Mouse (Mus musculus) intestine, embryonic 14.5 days (tissue): ENCODE measurements around the gene Gm13306. TPM values are rescaled to one million over a fixed set of nuclear protein-coding genes. Genes with fewer than 3 reads are reported as not detected.
"Not testable (repeated sequence)": the region's sequence is repeated elsewhere in the genome, so short reads cannot be mapped to it uniquely, and the experiment has no call there.

Experiments
- ATAC-seq: fragments of 200-750 bp; cut with Nextera tagmentation; replicated peaks from 2 replicates; pipeline ENCODE4 v1.8.0; 2017; ENCODE audit warnings: low read depth, moderate number of reproducible peaks, moderate TSS enrichment, moderate library complexity; ENCODE audit not compliant: low FRiP score, low TSS enrichment
- DNase-seq: peaks from one replicate; pipeline ENCODE4 v3.0.0-alpha.2; 2018; ENCODE audit warnings: low spot score
- H3K27ac ChIP-seq: fragments of 300-500 bp; sonication (generic); 2 replicates; pipeline ENCODE4 v1.5.1; 2014; ENCODE audit warnings: low read depth, mild to moderate bottlenecking, control low read depth
- H3K27me3 ChIP-seq: fragments of 300-500 bp; sonication (generic); replicated peaks from 2 replicates; pipeline ENCODE4 v1.6.1; 2014; ENCODE audit warnings: low read length, control low read depth; ENCODE audit not compliant: control insufficient read depth, insufficient read depth
- H3K36me3 ChIP-seq: fragments of 300-500 bp; sonication (generic); 2 replicates; pipeline ENCODE4 v1.6.1; 2014; ENCODE audit warnings: low read length, control low read depth; ENCODE audit not compliant: control insufficient read depth, insufficient read depth
- H3K4me1 ChIP-seq: fragments of 300-500 bp; sonication (generic); replicated peaks from 2 replicates; pipeline ENCODE4 v1.6.1; 2014; ENCODE audit warnings: low read length, control low read depth, mixed read lengths; ENCODE audit not compliant: control insufficient read depth, insufficient read depth
- H3K4me2 ChIP-seq: fragments of 300-500 bp; sonication (generic); 2 replicates; pipeline ENCODE4 v1.6.1; 2014; ENCODE audit warnings: low read length
- H3K4me3 ChIP-seq: fragments of 300-500 bp; sonication (generic); 2 replicates; pipeline ENCODE4 v1.5.1; 2014; ENCODE audit warnings: low read depth, low read length, control low read depth, mixed read lengths
- H3K9ac ChIP-seq: fragments of 300-500 bp; sonication (generic); 2 replicates; pipeline ENCODE4 v1.6.1; 2014; ENCODE audit warnings: mild to moderate bottlenecking, low read length
- H3K9me3 ChIP-seq: fragments of 300-500 bp; sonication (generic); 2 replicates; pipeline ENCODE4 v1.6.1; 2016; ENCODE audit warnings: low read length, control low read depth; ENCODE audit not compliant: control insufficient read depth
- WGBS: fragments of 180-500 bp; shearing (Covaris S2); extraction: QIAGEN DNeasy Blood & Tissue Kit; methylation state at CpG from one replicate; pipeline ENCODE4 v1.1.7; 2014; 5-methylcytosine and 5-hydroxymethylcytosine counted together
- polyA plus RNA-seq: library from polyadenylated mRNA; unstranded; fragments of >200 nt; fragmentation: Nextera tagmentation; extraction: Ambion mirVana; gene quantifications from 2 replicates; pipeline ENCODE4 v1.2.1, GENCODE M21; 2014

Gene Gm13306
- not detected in 2 replicates for polyA plus RNA-seq

DNA sequence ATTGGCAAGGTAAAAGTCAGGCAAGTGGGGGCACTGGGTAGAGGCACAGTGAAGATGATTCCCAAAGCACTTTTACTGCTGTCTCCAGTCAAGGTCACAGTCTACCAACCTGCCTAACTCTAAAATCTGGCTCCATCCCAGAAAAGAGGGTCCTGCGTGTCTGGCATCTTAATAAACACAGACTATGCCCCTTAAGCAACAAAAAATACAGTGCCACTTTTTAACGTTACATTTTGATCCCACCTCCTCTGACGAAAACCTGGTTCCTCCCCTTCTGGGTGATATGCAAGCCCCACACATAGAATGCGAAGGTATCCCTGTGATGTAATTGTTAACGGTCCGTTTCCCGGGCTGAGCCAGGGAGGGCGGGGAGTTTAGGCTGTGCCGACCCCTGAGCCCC is at the start of gene Gm13306:
Gm13306 (plus strand) TSS at position 301 of the 400 bp plus-strand sequence.
- not testable (repeated sequence) for H3K27ac ChIP-seq, H3K9ac ChIP-seq, H3K9me3 ChIP-seq, ATAC-seq, H3K27me3 ChIP-seq, H3K36me3 ChIP-seq, DNase-seq, H3K4me3 ChIP-seq, H3K4me2 ChIP-seq, H3K4me1 ChIP-seq
- WGBS, result no CpG with 5 or more reads among the region's 9 CpGs

DNA sequence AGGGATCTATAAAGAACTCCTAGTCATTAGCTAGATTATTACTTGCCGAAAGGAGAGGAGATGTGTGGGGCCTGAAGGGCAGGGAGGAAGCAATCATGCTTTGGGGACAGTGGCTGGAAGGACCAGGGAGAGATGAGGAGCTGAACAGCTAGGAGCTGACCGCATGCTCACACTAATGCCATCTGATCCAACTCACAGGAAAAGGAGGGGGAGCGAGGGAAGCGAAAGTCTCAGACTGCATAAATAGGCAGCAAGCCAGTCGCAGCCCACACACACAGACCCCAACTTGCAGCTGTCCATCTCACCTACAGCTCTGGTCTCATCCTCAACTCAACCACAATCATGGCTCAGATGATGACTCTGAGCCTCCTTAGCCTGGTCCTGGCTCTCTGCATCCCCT is 38.7 kb upstream of the Gm13306 start, which contains the start of gene Gm13304:
Gm13304 (plus strand) TSS at position 301 of the 400 bp plus-strand sequence.
- H3K9me3 ChIP-seq, ATAC-seq, H3K27ac ChIP-seq, H3K4me3 ChIP-seq, H3K27me3 ChIP-seq, H3K4me1 ChIP-seq, H3K4me2 ChIP-seq, H3K9ac ChIP-seq, H3K36me3 ChIP-seq, DNase-seq: not testable (repeated sequence)
- WGBS, result no CpG with 5 or more reads among the region's 5 CpGs

DNA sequence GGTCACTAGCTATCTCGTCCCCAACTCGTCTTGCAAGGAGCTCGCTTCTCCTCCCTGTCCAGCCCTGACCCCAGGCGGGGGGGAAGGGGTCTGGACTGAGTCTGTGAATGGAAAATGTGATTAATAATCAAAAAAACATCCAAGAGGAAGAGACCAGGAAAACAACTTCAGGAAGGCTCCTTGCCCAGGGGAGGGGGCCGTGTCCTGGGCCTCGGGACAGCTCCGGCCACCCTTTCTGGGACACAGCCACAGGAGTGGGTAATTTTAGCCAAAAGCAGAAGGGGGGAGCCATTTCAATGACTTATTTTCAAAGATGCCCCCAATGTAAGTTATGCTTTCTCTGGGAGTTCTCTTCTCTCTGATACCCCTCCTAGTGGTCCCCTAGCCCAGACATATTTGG is 15.3 kb downstream of the Gm13306 start, which contains the start of gene Gm13305:
Gm13305 (minus strand) TSS at position 101 of the 400 bp plus-strand sequence.
- H3K36me3 ChIP-seq, DNase-seq, H3K27ac ChIP-seq, H3K27me3 ChIP-seq, H3K4me2 ChIP-seq, H3K4me1 ChIP-seq, H3K9ac ChIP-seq, ATAC-seq, H3K4me3 ChIP-seq, H3K9me3 ChIP-seq: not testable (repeated sequence)
- WGBS, result no CpG with 5 or more reads among the region's 7 CpGs

- not testable (repeated sequence) for H3K36me3 ChIP-seq, H3K27ac ChIP-seq, H3K9ac ChIP-seq, ATAC-seq, H3K4me1 ChIP-seq, H3K9me3 ChIP-seq, DNase-seq, H3K4me3 ChIP-seq, H3K27me3 ChIP-seq, H3K4me2 ChIP-seq
- WGBS, result no CpG with 5 or more reads among the region's 4 CpGs
Observed at GRCm38 (mm10) chr4:42178243-42178642, 25.0 kb downstream of the Gm13306 start.

DNA sequence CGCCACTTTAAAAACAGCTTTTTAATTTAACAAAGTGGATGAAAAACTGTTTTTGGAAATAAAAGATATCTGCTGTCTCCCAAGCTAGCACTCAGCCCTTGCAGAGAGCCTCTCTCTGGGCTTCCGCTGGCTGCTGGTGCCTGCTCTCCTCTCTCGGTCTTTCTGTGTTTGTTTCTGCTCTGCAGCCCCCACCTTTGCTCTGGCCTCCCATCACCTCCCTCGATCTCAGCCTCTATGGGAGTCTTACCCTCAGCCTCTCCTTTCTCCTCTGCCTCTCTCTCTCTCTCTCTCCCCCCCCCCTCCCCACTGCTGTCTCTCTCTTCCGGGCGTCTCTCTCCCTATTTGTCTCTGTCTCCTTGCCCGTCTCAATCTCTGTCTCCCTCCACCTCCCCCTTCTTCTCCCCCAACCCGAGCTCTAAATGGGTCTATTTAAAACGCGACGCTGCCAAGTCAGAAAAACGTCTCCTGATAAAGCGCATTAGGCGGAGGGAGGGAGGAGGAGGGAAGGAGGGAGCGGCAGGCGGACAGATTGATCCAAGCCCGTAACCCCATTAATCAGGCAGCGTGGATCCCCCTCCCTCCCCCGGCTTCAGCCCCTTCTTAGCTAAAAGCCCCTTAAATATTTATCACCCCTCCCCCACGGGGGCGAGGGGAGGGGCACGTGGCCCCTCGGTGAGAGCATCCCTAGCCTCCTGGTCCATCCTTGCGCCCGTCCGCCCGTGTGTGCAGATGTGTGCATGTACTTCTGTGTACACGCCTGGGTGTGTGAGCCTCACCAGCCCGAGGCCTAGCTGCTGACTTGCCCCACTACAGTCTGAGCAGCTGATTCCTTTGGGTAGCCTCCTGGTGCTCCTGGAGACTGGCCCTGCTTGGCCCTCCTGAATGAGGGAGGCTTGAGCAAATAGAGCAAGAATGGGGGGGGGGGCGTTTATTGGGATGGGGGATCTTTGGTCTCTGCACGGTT is 30.3 kb downstream of the Gm13306 start:
- not testable (repeated sequence) for H3K9ac ChIP-seq, H3K36me3 ChIP-seq, ATAC-seq, H3K4me1 ChIP-seq, H3K27ac ChIP-seq, H3K9me3 ChIP-seq, H3K4me2 ChIP-seq, DNase-seq, H3K27me3 ChIP-seq, H3K4me3 ChIP-seq
- no CpG with 5 or more reads among the region's 31 CpGs for WGBS

- not testable (repeated sequence) for H3K9ac ChIP-seq, H3K4me2 ChIP-seq, H3K27ac ChIP-seq, H3K9me3 ChIP-seq, ATAC-seq, H3K27me3 ChIP-seq, DNase-seq, H3K36me3 ChIP-seq, H3K4me3 ChIP-seq, H3K4me1 ChIP-seq
- WGBS, result no CpG with 5 or more reads among the region's 58 CpGs
Observed at GRCm38 (mm10) chr4:42184324-42184979, 31.2 kb downstream of the Gm13306 start.

GRCm38 (mm10) chr4:42184980-42185372 is 31.7 kb downstream of the Gm13306 start:
- DNase-seq, result not testable (repeated sequence)
- no CpG with 5 or more reads among the region's 25 CpGs for WGBS

More at GRCm38 (mm10) chr4:42184980-42185372, 31.7 kb downstream of the Gm13306 start:
- H3K27ac ChIP-seq, H3K4me1 ChIP-seq, H3K9me3 ChIP-seq, H3K9ac ChIP-seq, H3K36me3 ChIP-seq, H3K4me3 ChIP-seq, H3K4me2 ChIP-seq, H3K27me3 ChIP-seq: not testable (repeated sequence)
- peak; percentile 50; the same call in 1 of the 2 replicates for ATAC-seq
